Mouse (Mus musculus) hindbrain, embryonic 11.5 days (tissue): ENCODE results near the gene Arntl2. TPM values are rescaled to one million over a fixed set of nuclear protein-coding genes. Genes with fewer than 3 reads are reported as not detected.

ENCODE experiments used
- ATAC-seq: fragments of 200-750 bp; cut with Nextera tagmentation; 2 replicates; pipeline ENCODE4 v1.8.0; 2017; ENCODE audit warnings: mild to moderate bottlenecking, moderate TSS enrichment, moderate library complexity; ENCODE audit not compliant: low FRiP score
- DNase-seq: peaks from one replicate; pipeline ENCODE4 v3.0.0-alpha.2; 2015; ENCODE audit warnings: low spot score
- H3K27ac ChIP-seq: fragments of 300-500 bp; sonication (generic); 2 replicates; pipeline ENCODE4 v1.5.1; 2014; ENCODE audit warnings: mild to moderate bottlenecking, low read depth, low read length
- H3K27me3 ChIP-seq: fragments of 300-500 bp; sonication (generic); 2 replicates; pipeline ENCODE4 v1.6.1; 2014; ENCODE audit warnings: mild to moderate bottlenecking, low read length, moderate library complexity, mixed read lengths; ENCODE audit not compliant: control insufficient read depth, insufficient read depth
- H3K36me3 ChIP-seq: fragments of 300-500 bp; sonication (generic); 2 replicates; pipeline ENCODE4 v1.6.1; 2014; ENCODE audit warnings: mild to moderate bottlenecking, low read length, moderate library complexity, mixed read lengths; ENCODE audit not compliant: control insufficient read depth, insufficient read depth
- H3K4me1 ChIP-seq: fragments of 300-500 bp; sonication (generic); replicated peaks from 2 replicates; pipeline ENCODE4 v1.6.1; 2014; ENCODE audit warnings: low read length, mixed read lengths; ENCODE audit not compliant: control insufficient read depth, insufficient read depth
- H3K4me2 ChIP-seq: fragments of 300-500 bp; sonication (generic); replicated peaks from 2 replicates; pipeline ENCODE4 v1.6.1; 2014; ENCODE audit warnings: mild to moderate bottlenecking, low read depth, low read length
- H3K4me3 ChIP-seq: fragments of 300-500 bp; sonication (generic); 2 replicates; pipeline ENCODE4 v1.5.1; 2014; ENCODE audit warnings: low read depth, low read length
- H3K9ac ChIP-seq: fragments of 300-500 bp; sonication (generic); 2 replicates; pipeline ENCODE4 v1.6.1; 2014; ENCODE audit warnings: low read depth, low read length
- H3K9me3 ChIP-seq: fragments of 300-500 bp; sonication (generic); 2 replicates; pipeline ENCODE4 v1.6.1; 2016; ENCODE audit warnings: low read length; ENCODE audit not compliant: control insufficient read depth
- WGBS: fragments of 180-500 bp; shearing (Covaris S2); extraction: QIAGEN DNeasy Blood & Tissue Kit; methylation state at CpG from one replicate; pipeline ENCODE4 v1.1.7; 2014; 5-methylcytosine and 5-hydroxymethylcytosine counted together
- polyA plus RNA-seq: library from polyadenylated mRNA; unstranded; fragments of >200 nt; fragmentation: Nextera tagmentation; extraction: Ambion mirVana; gene quantifications from 2 replicates; pipeline ENCODE4 v1.2.1, GENCODE M21; 2014

Arntl2 gene
- polyA plus RNA-seq, 1 experiment from 2014 or later, result 2.8 TPM

DNA sequence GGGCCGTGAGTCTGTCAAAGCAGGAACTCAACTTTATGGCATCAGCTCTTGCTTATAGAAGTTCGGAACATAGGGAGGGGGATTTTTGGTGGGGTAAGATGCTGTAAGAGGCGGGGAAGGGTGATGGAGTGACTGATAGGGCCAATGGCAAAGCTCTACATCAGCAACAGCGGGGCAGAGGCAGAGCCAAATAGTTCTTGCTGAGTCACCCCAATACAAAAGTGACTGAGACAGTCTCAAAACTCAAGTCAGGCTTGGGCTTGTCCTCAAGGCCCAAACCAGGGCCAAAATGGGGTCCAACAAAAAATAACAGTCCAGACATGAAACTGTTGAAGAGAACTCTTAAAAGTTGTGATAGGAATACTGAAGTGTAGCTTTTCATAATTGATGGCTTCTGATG is 40.2 kb upstream of the Arntl2 start:
- Histone ChIP-seq H3K4me1 (0 out of 2 replicates have a peak, but pooled peaks cover 2% of the 10 kb centered on the region), H3K4me2 (no peak overlapping the region), H3K36me3 (no peaks in the 10 kb centered on the region), H3K4me3 (no peak overlapping the region), H3K9me3 (no peaks in the 10 kb centered on the region), H3K27ac (no peak overlapping the region), H3K9ac (no peak overlapping the region), H3K27me3 (no peaks in the 10 kb centered on the region)
- DNase-seq, result no peak
- no peak for ATAC-seq
- 95% methylated on average over 4 of the region's 4 CpGs for WGBS

GRCm38 (mm10) chr6:146759027-146759426 is 36.8 kb upstream of the Arntl2 start:
- 98% methylated on average over 2 of the region's 2 CpGs for WGBS
- Histone ChIP-seq H3K27me3 (no peaks in the 10 kb centered on the region), H3K4me3 (no peak overlapping the region), H3K9me3 (no peaks in the 10 kb centered on the region), H3K27ac (no peak overlapping the region), H3K36me3 (no peaks in the 10 kb centered on the region), H3K4me2 (no peak overlapping the region), H3K9ac (no peak overlapping the region), H3K4me1 (no peaks in the 10 kb centered on the region)
- ATAC-seq, result no peak
- no peak for DNase-seq

GRCm38 (mm10) chr6:146760022-146760421 is 35.8 kb upstream of the Arntl2 start:
- Histone ChIP-seq H3K36me3 (no peaks in the 10 kb centered on the region), H3K9me3 (no peaks in the 10 kb centered on the region), H3K9ac (no peak overlapping the region), H3K27ac (no peak overlapping the region), H3K4me2 (no peak overlapping the region), H3K4me1 (no peaks in the 10 kb centered on the region), H3K27me3 (no peaks in the 10 kb centered on the region), H3K4me3 (no peak overlapping the region)
- ATAC-seq, result no peak
- no peak for DNase-seq
- 95% methylated on average over 2 of the region's 2 CpGs for WGBS

DNA sequence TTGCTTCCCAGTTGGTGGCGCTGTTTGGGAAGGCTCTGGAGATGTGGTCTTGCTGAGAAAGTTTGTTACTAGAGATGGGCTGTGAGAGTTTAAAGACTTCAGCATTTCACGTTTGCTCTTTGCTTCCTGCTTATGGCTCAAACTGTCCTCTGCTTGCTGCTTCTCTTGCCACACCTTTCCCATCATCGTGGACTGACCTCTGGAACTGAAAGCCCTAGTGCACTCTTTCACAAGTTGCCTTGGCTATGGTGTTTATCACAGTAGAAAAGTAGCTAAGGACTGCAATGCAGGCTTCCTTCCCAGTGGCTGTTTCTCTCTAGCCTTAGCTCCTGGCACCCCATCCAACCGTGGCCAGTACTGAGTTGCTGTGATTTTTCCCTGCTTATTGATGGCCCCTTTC is 35.1 kb upstream of the Arntl2 start:
- Histone ChIP-seq H3K4me1 (no peaks in the 10 kb centered on the region), H3K4me2 (no peak overlapping the region), H3K4me3 (no peak overlapping the region), H3K27ac (no peak overlapping the region), H3K27me3 (no peaks in the 10 kb centered on the region), H3K36me3 (no peaks in the 10 kb centered on the region), H3K9ac (no peak overlapping the region), H3K9me3 (no peaks in the 10 kb centered on the region)
- no peak for ATAC-seq
- no peak for DNase-seq
- 67% methylated on average over 4 of the region's 4 CpGs for WGBS

DNA sequence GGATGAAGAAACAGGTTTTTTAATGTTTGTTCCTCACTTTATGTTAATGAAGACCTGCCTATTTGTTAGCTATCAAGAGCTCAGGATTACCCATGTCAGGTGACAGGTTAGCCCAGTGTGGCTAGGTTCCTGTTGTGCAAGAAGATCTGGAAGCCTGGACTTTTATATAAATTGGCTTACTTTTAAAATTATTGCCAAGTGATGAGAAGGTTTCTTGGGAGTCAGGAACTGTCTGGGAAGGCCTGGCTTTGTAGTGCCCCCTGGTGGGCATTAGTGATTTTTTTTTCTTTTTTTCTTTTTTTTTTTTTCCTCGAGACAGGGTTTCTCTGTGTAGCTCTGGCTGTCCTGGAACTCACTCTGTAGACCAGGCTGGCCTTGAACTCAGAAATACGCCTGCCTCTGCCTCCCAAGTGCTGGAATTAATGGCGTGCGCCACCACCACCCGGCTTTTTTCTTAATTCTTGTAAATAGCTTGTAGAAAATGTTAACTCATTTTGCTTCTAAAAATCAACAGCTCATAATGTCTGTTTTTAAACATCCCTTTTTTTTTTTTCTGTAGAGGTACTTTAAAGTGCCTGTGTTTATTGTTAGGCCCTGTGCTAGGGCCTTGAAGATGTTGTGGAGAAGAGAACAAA is 33.5 kb upstream of the Arntl2 start:
- ATAC-seq, result no peak
- no peak overlapping the region for H3K27ac ChIP-seq
- H3K4me3 ChIP-seq, result no peak overlapping the region
- WGBS, result 65% methylated on average over 5 of the region's 5 CpGs
- no peaks in the 10 kb centered on the region for H3K36me3 ChIP-seq
- no peak overlapping the region for H3K4me2 ChIP-seq
- H3K27me3 ChIP-seq, result no peaks in the 10 kb centered on the region
- no peak overlapping the region for H3K9ac ChIP-seq
- DNase-seq, result peak; percentile 56
- H3K9me3 ChIP-seq, result no peaks in the 10 kb centered on the region
- no peaks in the 10 kb centered on the region for H3K4me1 ChIP-seq

DNA sequence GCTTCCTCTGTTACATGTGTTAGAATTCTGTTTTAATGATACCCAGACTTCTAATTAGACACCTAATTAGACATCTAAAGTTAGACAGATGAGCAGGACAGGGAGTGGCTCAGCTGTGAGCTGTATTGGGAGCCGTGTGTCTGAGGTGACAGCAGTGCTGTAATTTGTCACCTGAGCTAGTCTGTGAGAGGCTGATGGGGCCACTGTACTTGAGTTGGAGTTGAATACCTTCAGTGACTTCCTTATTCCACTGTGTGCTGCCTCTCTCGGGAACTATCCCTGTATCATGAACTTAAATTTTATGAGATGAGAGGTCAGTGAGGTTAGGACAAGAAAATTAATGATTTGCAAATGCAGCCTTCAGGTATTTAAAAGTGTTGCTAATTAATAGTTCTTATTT is 31.3 kb upstream of the Arntl2 start:
- H3K4me3 ChIP-seq, result no peak overlapping the region
- no peaks in the 10 kb centered on the region for H3K36me3 ChIP-seq
- no peaks in the 10 kb centered on the region for H3K27me3 ChIP-seq
- no peak overlapping the region for H3K27ac ChIP-seq
- ATAC-seq, result no peak
- H3K9ac ChIP-seq, result no peak overlapping the region
- no peaks in the 10 kb centered on the region for H3K4me1 ChIP-seq
- no peak overlapping the region for H3K4me2 ChIP-seq
- DNase-seq, result no peak
- no peaks in the 10 kb centered on the region for H3K9me3 ChIP-seq
- WGBS, result 79% methylated on average over 2 of the region's 2 CpGs

DNA sequence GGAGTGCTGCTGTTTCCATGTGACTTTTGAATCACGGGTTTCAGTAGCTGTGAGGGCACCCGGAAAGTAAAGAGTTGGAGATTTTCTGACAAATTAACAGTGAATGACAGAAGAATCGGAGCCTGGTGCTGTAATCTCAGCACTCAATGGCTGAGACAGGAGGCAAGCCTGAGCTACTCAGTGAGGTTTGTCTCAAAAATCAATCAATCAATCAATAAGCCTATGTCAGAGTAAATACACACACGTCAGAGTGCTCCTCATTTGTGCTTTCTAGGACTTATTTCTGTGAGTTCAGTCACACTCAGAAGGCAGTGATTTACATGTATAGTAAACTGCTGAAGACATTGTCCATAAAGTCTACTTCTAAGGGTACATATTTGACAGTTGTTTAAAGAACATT is 30.6 kb upstream of the Arntl2 start:
- H3K36me3 ChIP-seq, result no peaks in the 10 kb centered on the region
- no peaks in the 10 kb centered on the region for H3K9me3 ChIP-seq
- no peak for DNase-seq
- no peaks in the 10 kb centered on the region for H3K4me1 ChIP-seq
- no peak for ATAC-seq
- no peak overlapping the region for H3K4me3 ChIP-seq
- H3K9ac ChIP-seq, result no peak overlapping the region
- no peaks in the 10 kb centered on the region for H3K27me3 ChIP-seq
- H3K4me2 ChIP-seq, result no peak overlapping the region
- H3K27ac ChIP-seq, result no peak overlapping the region
- 86% methylated on average over 4 of the region's 4 CpGs for WGBS

- H3K4me1 ChIP-seq, result no peaks in the 10 kb centered on the region
- H3K4me3 ChIP-seq, result no peak overlapping the region
- H3K9me3 ChIP-seq, result no peaks in the 10 kb centered on the region
- DNase-seq (no peak), ATAC-seq (no peak)
- no peak overlapping the region for H3K27ac ChIP-seq
- 86% methylated on average over 10 of the region's 10 CpGs for WGBS
- H3K9ac ChIP-seq, result no peak overlapping the region
- H3K36me3 ChIP-seq, result no peaks in the 10 kb centered on the region
- H3K27me3 ChIP-seq, result no peaks in the 10 kb centered on the region
- H3K4me2 ChIP-seq, result no peak overlapping the region
These were observed 26.9 kb upstream of the Arntl2 start for GRCm38 (mm10) chr6:146768813-146769404.

GRCm38 (mm10) chr6:146770005-146770745 is 25.7 kb upstream of the Arntl2 start:
- H3K4me1 ChIP-seq, result no peaks in the 10 kb centered on the region
- H3K9ac ChIP-seq, result no peak overlapping the region
- no peaks in the 10 kb centered on the region for H3K36me3 ChIP-seq
- no peak overlapping the region for H3K4me3 ChIP-seq
- H3K27me3 ChIP-seq, result no peaks in the 10 kb centered on the region
- ATAC-seq (no peak), DNase-seq (no peak)
- 69% methylated on average over 6 of the region's 6 CpGs for WGBS
- no peak overlapping the region for H3K4me2 ChIP-seq
- H3K9me3 ChIP-seq, result no peaks in the 10 kb centered on the region
- H3K27ac ChIP-seq, result no peak overlapping the region
